8 mouse cellular contexts compared by ENCODE assay signal in genomic region chr1:72824707-72825101, GRCm38 (mm10). TPM values are rescaled to one million over a fixed set of nuclear protein-coding genes. Genes with fewer than 3 reads are reported as not detected.
DNase-seq lines count a peak whose midpoint lies in the region; ATAC-seq and TF ChIP-seq lines count a peak whose summit lies in the region.

No protein-coding gene starts in this region.

- no peak overlapping the region for H3K27ac ChIP-seq in cerebellum, adult 2 months (ENCODE audit: insufficient read depth, low read length)
- H3K27ac ChIP-seq in lung, embryonic 15.5 days: peak overlapping the region; percentile 74
- H3K27ac ChIP-seq in liver, embryonic 14.5 days: no peak overlapping the region

- H3K9me3 ChIP-seq in lung, embryonic 15.5 days: no peaks in the 10 kb centered on the region
- H3K9me3 ChIP-seq in liver, embryonic 14.5 days (ENCODE audit: control insufficient read depth, low read length): no peaks in the 10 kb centered on the region

- no peaks in the 10 kb centered on the region for H3K36me3 ChIP-seq in lung, embryonic 15.5 days
- H3K36me3 ChIP-seq in liver, embryonic 14.5 days (replicated peaks; ENCODE audit: control insufficient read depth, insufficient read depth, low read depth): no peaks in the 10 kb centered on the region

- under 1% methylated on average over 37 of the region's 37 CpGs for WGBS in cerebellum, adult 2 months
- WGBS in lung, embryonic 15.5 days: under 1% methylated on average over 37 of the region's 37 CpGs
- under 1% methylated on average over 35 of the region's 37 CpGs for WGBS in liver, embryonic 14.5 days (ENCODE audit: insufficient replicate concordance)

- TF ChIP-seq EP300 in liver, embryonic 14.5 days (IDR thresholded peaks at IDR 0.05; ENCODE audit: low read depth): no peak

- H3K4me1 ChIP-seq in cerebellum, adult 2 months (ENCODE audit: control insufficient read depth, insufficient read depth, low read length): no peaks in the 10 kb centered on the region
- peaks cover 31% of the 10 kb centered on the region for H3K4me1 ChIP-seq in lung, embryonic 15.5 days
- no peaks in the 10 kb centered on the region for H3K4me1 ChIP-seq in liver, embryonic 14.5 days (replicated peaks; ENCODE audit: control insufficient read depth in 2 of 2, insufficient read depth in 2 of 2, low read length in 1 of 2)

- ATAC-seq in lung, embryonic 15.5 days (ENCODE audit: borderline replicate concordance, extremely low read depth, low FRiP score, low TSS enrichment): 0 out of 2 replicates have a peak, but pooled peaks have one; percentile 25
- ATAC-seq in granulocyte monocyte progenitor cell, adult 5-6 weeks (replicated peaks; ENCODE audit: poor library complexity, severe bottlenecking): 0 out of 2 replicates have a peak, but pooled peaks have one; percentile 17
- no peak for ATAC-seq in liver, embryonic 14.5 days (ENCODE audit: insufficient read depth)

- peak in 1 of 2 experiments; percentile 33 for DNase-seq in cerebellum, adult 2 months
- no peak for DNase-seq in cerebellum, adult 11 months
- no peak for DNase-seq in lung, adult 18-20 months
- DNase-seq in liver, embryonic 14.5 days (ENCODE audit: low read depth in 3 of 3, low spot score in 3 of 3): no peak
- no peak for DNase-seq in yolk sac, embryonic 10.5 days (ENCODE audit: low spot score)
- no peak for DNase-seq in spleen, postnatal 14 days (ENCODE audit: low spot score in 2 of 2)

- TF ChIP-seq POLR2A in cerebellum, adult 2 months (IDR thresholded peaks at IDR 0.05; ENCODE audit: borderline replicate concordance, insufficient read depth, low read length): no peak

- H3K9ac ChIP-seq in lung, embryonic 15.5 days: peak overlapping the region; percentile 61
- H3K9ac ChIP-seq in liver, embryonic 14.5 days (replicated peaks): no peak overlapping the region

- peaks cover 1% of the 10 kb centered on the region; the same call in 1 of the 2 replicates for H3K27me3 ChIP-seq in cerebellum, adult 2 months (ENCODE audit: control insufficient read depth, insufficient read depth, low read length)
- peaks cover 21% of the 10 kb centered on the region for H3K27me3 ChIP-seq in lung, embryonic 15.5 days
- peaks cover 49% of the 10 kb centered on the region for H3K27me3 ChIP-seq in liver, embryonic 14.5 days (ENCODE audit: control insufficient read depth, insufficient read depth, low read length)

- TF ChIP-seq CTCF in cerebellum, adult 2 months (IDR thresholded peaks at IDR 0.05; ENCODE audit: borderline replicate concordance, insufficient read depth, low read depth, low read length): no peak
- no peak for TF ChIP-seq CTCF in liver, embryonic 14.5 days (IDR thresholded peaks at IDR 0.05; ENCODE audit: low read depth)

- peak overlapping the region; percentile 55 for H3K4me3 ChIP-seq in cerebellum, adult 2 months (replicated peaks; ENCODE audit: insufficient read depth, low read depth, low read length)
- H3K4me3 ChIP-seq in lung, embryonic 15.5 days: peak overlapping the region; percentile 67
- H3K4me3 ChIP-seq in liver, embryonic 14.5 days (ENCODE audit: insufficient read depth in 1 of 2, low read depth in 2 of 2, low read length in 2 of 2): peak overlapping the region in 1 of 2 experiments; percentile 35; a peak in 3 of 4 replicates

- peak overlapping the region; percentile 98 for H3K4me2 ChIP-seq in lung, embryonic 15.5 days
- H3K4me2 ChIP-seq in liver, embryonic 14.5 days (ENCODE audit: low read depth): peak overlapping the region; percentile 58

RNA-seq across cellular contexts. Expression of gene Igfbp2, which starts 0.4 kb away (rescaled TPM):
- 63.0 and 78.5 TPM in 2 replicates for polyA plus RNA-seq in cerebellum, adult 2 months (2012; rRNA removed)
- 344 and 357 TPM in 2 replicates for polyA plus RNA-seq in lung, embryonic 15.5 days (2015; fragmentation: Nextera tagmentation; extraction: Ambion mirVana)
- not detected in 2 replicates for total RNA-seq in granulocyte monocyte progenitor cell, adult 5-6 weeks (2014; fragmentation: Nextera tagmentation)
- not detected in 2 replicates for total RNA-seq in granulocyte monocyte progenitor cell, adult 5-6 weeks (2017)
- polyA plus RNA-seq in liver, embryonic 14.5 days (2012; rRNA removed): 2.4 and 3.4 TPM in 2 replicates
- polyA plus RNA-seq in liver, embryonic 14.5 days (2014; fragmentation: Nextera tagmentation; extraction: Ambion mirVana): 1.6 and 2.3 TPM in 2 replicates

RNA-seq across cellular contexts. Expression of gene Igfbp5, which starts 50.0 kb away (rescaled TPM):
- 63.0 and 81.6 TPM in 2 replicates for polyA plus RNA-seq in cerebellum, adult 2 months (2012; rRNA removed)
- 72.0 and 76.7 TPM in 2 replicates for polyA plus RNA-seq in lung, embryonic 15.5 days (2015; fragmentation: Nextera tagmentation; extraction: Ambion mirVana)
- not detected in 2 replicates for total RNA-seq in granulocyte monocyte progenitor cell, adult 5-6 weeks (2014; fragmentation: Nextera tagmentation)
- total RNA-seq in granulocyte monocyte progenitor cell, adult 5-6 weeks (2017): 0.09 TPM in 1 of 2 replicates, not detected in the other
- polyA plus RNA-seq in liver, embryonic 14.5 days (2012; rRNA removed): 1.2 and 1.3 TPM in 2 replicates
- 0.36 and 0.45 TPM in 2 replicates for polyA plus RNA-seq in liver, embryonic 14.5 days (2014; fragmentation: Nextera tagmentation; extraction: Ambion mirVana)

Comparison
In these comparisons a context has a peak if more than half of its experiments do, and no peak if none do; other contexts are left out.
1. RNA of gene Igfbp2, which starts 0.4 kb away (polyA plus RNA-seq): 344 to 357 TPM in lung, embryonic 15.5 days and 63.0 to 78.5 TPM in cerebellum, adult 2 months; 1.6 to 3.4 TPM in liver, embryonic 14.5 days; every median in the first group is over 10 times any median in the second.
2. RNA of gene Igfbp5, which starts 50.0 kb away (polyA plus RNA-seq): 72.0 to 76.7 TPM in lung, embryonic 15.5 days and 63.0 to 81.6 TPM in cerebellum, adult 2 months; 0.36 to 1.3 TPM in liver, embryonic 14.5 days; every median in the first group is over 10 times any median in the second.